Mouse (Mus musculus): ENCODE data around the gene Hsf2bp. TPM values are rescaled to one million over a fixed set of nuclear protein-coding genes. Genes with fewer than 3 reads are reported as not detected.

The Hsf2bp gene
- polyA plus RNA-seq, 1 experiment from 2014 or later, result 0.13 TPM

- no peak overlapping the region for H3K4me3 ChIP-seq
- no peak overlapping the region for H3K9ac ChIP-seq
- no peaks in the 10 kb centered on the region for H3K9me3 ChIP-seq (replicated peaks)
- ATAC-seq, result no peak
- no peaks in the 10 kb centered on the region for H3K27me3 ChIP-seq (replicated peaks)
- H3K27ac ChIP-seq, result no peak overlapping the region
- H3K4me1 ChIP-seq, result no peaks in the 10 kb centered on the region
- no peak overlapping the region for H3K4me2 ChIP-seq
- H3K36me3 ChIP-seq, result no peaks in the 10 kb centered on the region
- WGBS (ENCODE audit: insufficient replicate concordance), result 67% methylated on average over 10 of the region's 10 CpGs
Measured at GRCm38 (mm10) chr17:31943881-31944539, 92.1 kb downstream of the Hsf2bp start.

- ATAC-seq, result no peak
- no peak overlapping the region for H3K4me2 ChIP-seq
- H3K27me3 ChIP-seq (replicated peaks), result no peaks in the 10 kb centered on the region
- no peaks in the 10 kb centered on the region for H3K9me3 ChIP-seq (replicated peaks)
- no peak overlapping the region for H3K9ac ChIP-seq
- no peak overlapping the region for H3K27ac ChIP-seq
- H3K36me3 ChIP-seq, result no peaks in the 10 kb centered on the region
- H3K4me1 ChIP-seq, result peaks cover 10% of the 10 kb centered on the region
- no peak overlapping the region for H3K4me3 ChIP-seq
- 52% methylated on average over 4 of the region's 4 CpGs for WGBS (ENCODE audit: insufficient replicate concordance)
Measured at GRCm38 (mm10) chr17:31941616-31942015, 94.5 kb downstream of the Hsf2bp start.

GRCm38 (mm10) chr17:31940607-31941006 is 95.5 kb downstream of the Hsf2bp start:
- H3K4me2 ChIP-seq, result no peak overlapping the region
- H3K27ac ChIP-seq, result no peak overlapping the region
- H3K4me1 ChIP-seq, result peaks cover 10% of the 10 kb centered on the region
- no peaks in the 10 kb centered on the region for H3K27me3 ChIP-seq (replicated peaks)
- no peaks in the 10 kb centered on the region for H3K36me3 ChIP-seq
- ATAC-seq, result no peak
- H3K4me3 ChIP-seq, result no peak overlapping the region
- no peak overlapping the region for H3K9ac ChIP-seq
- WGBS (ENCODE audit: insufficient replicate concordance), result 64% methylated on average over 4 of the region's 4 CpGs
- H3K9me3 ChIP-seq (replicated peaks), result no peaks in the 10 kb centered on the region

- H3K36me3 ChIP-seq, result no peaks in the 10 kb centered on the region
- no peaks in the 10 kb centered on the region for H3K9me3 ChIP-seq (replicated peaks)
- no peak overlapping the region for H3K27ac ChIP-seq
- no peak for ATAC-seq
- H3K9ac ChIP-seq, result no peak overlapping the region
- no peak overlapping the region for H3K4me2 ChIP-seq
- H3K27me3 ChIP-seq (replicated peaks), result no peaks in the 10 kb centered on the region
- H3K4me3 ChIP-seq, result no peak overlapping the region
- peaks cover 10% of the 10 kb centered on the region for H3K4me1 ChIP-seq
- 72% methylated on average over 16 of the region's 16 CpGs for whole genome bisulfite sequencing (ENCODE audit: insufficient replicate concordance)
Measured at GRCm38 (mm10) chr17:31939292-31940060, 96.7 kb downstream of the Hsf2bp start.

GRCm38 (mm10) chr17:31938539-31939260 is 97.4 kb downstream of the Hsf2bp start:
- no peaks in the 10 kb centered on the region for H3K9me3 ChIP-seq (replicated peaks)
- H3K9ac ChIP-seq, result no peak overlapping the region
- WGBS (ENCODE audit: insufficient replicate concordance), result 67% methylated on average over 12 of the region's 12 CpGs
- H3K27me3 ChIP-seq (replicated peaks), result no peaks in the 10 kb centered on the region
- H3K4me2 ChIP-seq, result no peak overlapping the region
- H3K4me1 ChIP-seq, result peaks cover 13% of the 10 kb centered on the region
- no peaks in the 10 kb centered on the region for H3K36me3 ChIP-seq
- no peak overlapping the region for H3K4me3 ChIP-seq
- ATAC-seq, result no peak
- H3K27ac ChIP-seq, result no peak overlapping the region

GRCm38 (mm10) chr17:31937141-31937554 is 99.0 kb downstream of the Hsf2bp start:
- no peak for ATAC-seq
- H3K4me2 ChIP-seq, result no peak overlapping the region
- no peak overlapping the region for H3K4me3 ChIP-seq
- H3K36me3 ChIP-seq, result no peaks in the 10 kb centered on the region
- peaks cover 13% of the 10 kb centered on the region for H3K4me1 ChIP-seq
- no peak overlapping the region for H3K9ac ChIP-seq
- H3K27ac ChIP-seq, result no peak overlapping the region
- H3K27me3 ChIP-seq (replicated peaks), result no peaks in the 10 kb centered on the region
- H3K9me3 ChIP-seq (replicated peaks), result no peaks in the 10 kb centered on the region
- WGBS (ENCODE audit: insufficient replicate concordance), result 11% methylated on average over 3 of the region's 3 CpGs

- 61% methylated on average over 3 of the region's 3 CpGs for WGBS (ENCODE audit: insufficient replicate concordance)
- H3K27me3 ChIP-seq (replicated peaks), result no peaks in the 10 kb centered on the region
- H3K9me3 ChIP-seq (replicated peaks), result no peaks in the 10 kb centered on the region
- no peak overlapping the region for H3K4me3 ChIP-seq
- H3K4me1 ChIP-seq, result peaks cover 21% of the 10 kb centered on the region
- H3K36me3 ChIP-seq, result no peaks in the 10 kb centered on the region
- H3K9ac ChIP-seq, result no peak overlapping the region
- H3K4me2 ChIP-seq, result no peak overlapping the region
- no peak overlapping the region for H3K27ac ChIP-seq
- ATAC-seq, result no peak
Measured at GRCm38 (mm10) chr17:31935841-31936240, 100.3 kb downstream of the Hsf2bp start.

- no peaks in the 10 kb centered on the region for H3K36me3 ChIP-seq
- H3K9me3 ChIP-seq (replicated peaks), result no peaks in the 10 kb centered on the region
- H3K9ac ChIP-seq, result no peak overlapping the region
- H3K27me3 ChIP-seq (replicated peaks), result no peaks in the 10 kb centered on the region
- H3K27ac ChIP-seq, result no peak overlapping the region
- H3K4me3 ChIP-seq, result no peak overlapping the region
- peaks cover 21% of the 10 kb centered on the region for H3K4me1 ChIP-seq
- WGBS (ENCODE audit: insufficient replicate concordance), result 59% methylated on average over 6 of the region's 6 CpGs
- no peak for ATAC-seq
- H3K4me2 ChIP-seq, result no peak overlapping the region
Measured at GRCm38 (mm10) chr17:31935091-31935830, 100.9 kb downstream of the Hsf2bp start.

GRCm38 (mm10) chr17:31933956-31934355 is 102.2 kb downstream of the Hsf2bp start:
- 64% methylated on average over 1 of the region's 1 CpGs for WGBS (ENCODE audit: insufficient replicate concordance)
- H3K27me3 ChIP-seq (replicated peaks), result no peaks in the 10 kb centered on the region
- peaks cover 30% of the 10 kb centered on the region for H3K4me1 ChIP-seq

GRCm38 (mm10) chr17:31931499-31931898 is 104.7 kb downstream of the Hsf2bp start:
- Histone ChIP-seq H3K4me3 (no peak overlapping the region), H3K9me3 (replicated peaks) (no peaks in the 10 kb centered on the region), H3K27ac (no peak overlapping the region), H3K4me1 (peaks cover 20% of the 10 kb centered on the region), H3K36me3 (no peaks in the 10 kb centered on the region), H3K27me3 (replicated peaks) (no peaks in the 10 kb centered on the region), H3K9ac (no peak overlapping the region), H3K4me2 (no peak overlapping the region)
- 57% methylated on average over 7 of the region's 7 CpGs for WGBS (ENCODE audit: insufficient replicate concordance)
- ATAC-seq, result no peak

More at GRCm38 (mm10) chr17:31933956-31934355, 102.2 kb downstream of the Hsf2bp start:
- no peak overlapping the region for H3K9ac ChIP-seq
- H3K9me3 ChIP-seq (replicated peaks), result no peaks in the 10 kb centered on the region
- H3K4me3 ChIP-seq, result no peak overlapping the region
- no peak overlapping the region for H3K27ac ChIP-seq
- H3K36me3 ChIP-seq, result no peaks in the 10 kb centered on the region
- no peak for ATAC-seq
- no peak overlapping the region for H3K4me2 ChIP-seq

- no peak overlapping the region for H3K4me3 ChIP-seq
- peak; percentile 83 for ATAC-seq
Measured at GRCm38 (mm10) chr17:31929844-31930715, 106.1 kb downstream of the Hsf2bp start.

More at GRCm38 (mm10) chr17:31929844-31930715, 106.1 kb downstream of the Hsf2bp start:
- WGBS (ENCODE audit: insufficient replicate concordance), result 41% methylated on average over 13 of the region's 13 CpGs
- H3K9me3 ChIP-seq (replicated peaks), result no peaks in the 10 kb centered on the region
- H3K27me3 ChIP-seq (replicated peaks), result no peaks in the 10 kb centered on the region
- H3K27ac ChIP-seq, result peak overlapping the region; percentile 46
- no peak overlapping the region for H3K9ac ChIP-seq
- no peak overlapping the region for H3K4me2 ChIP-seq
- H3K36me3 ChIP-seq, result no peaks in the 10 kb centered on the region
- peaks cover 20% of the 10 kb centered on the region for H3K4me1 ChIP-seq

Measured in liver, embryonic 12.5 days (tissue).